Mouse (Mus musculus) intestine, embryonic 15.5 days (tissue): ENCODE data around the gene Tceal9. TPM values are rescaled to one million over a fixed set of nuclear protein-coding genes. Genes with fewer than 3 reads are reported as not detected.
"Not testable (repeated sequence)": the region's sequence is repeated elsewhere in the genome, so short reads cannot be mapped to it uniquely, and the experiment has no call there.

Experiments used
- ATAC-seq: fragments of 200-750 bp; cut with Nextera tagmentation; 2 replicates; pipeline ENCODE4 v1.8.0; 2017; ENCODE audit warnings: moderate TSS enrichment, moderate library complexity
- H3K27ac ChIP-seq: fragments of 300-500 bp; sonication (generic); 2 replicates; pipeline ENCODE4 v1.5.1; 2015; ENCODE audit warnings: mild to moderate bottlenecking, inconsistent platforms
- H3K27me3 ChIP-seq: fragments of 300-500 bp; sonication (generic); replicated peaks from 2 replicates; pipeline ENCODE4 v1.6.1; 2015; ENCODE audit warnings: inconsistent platforms
- H3K36me3 ChIP-seq: fragments of 300-500 bp; sonication (generic); 2 replicates; pipeline ENCODE4 v1.6.1; 2015; ENCODE audit warnings: inconsistent platforms
- H3K4me1 ChIP-seq: fragments of 300-500 bp; sonication (generic); replicated peaks from 2 replicates; pipeline ENCODE4 v1.6.1; 2015; ENCODE audit warnings: inconsistent platforms
- H3K4me2 ChIP-seq: fragments of 300-500 bp; sonication (generic); replicated peaks from 2 replicates; pipeline ENCODE4 v1.6.1; 2015; ENCODE audit warnings: mild to moderate bottlenecking, inconsistent platforms
- H3K4me3 ChIP-seq: fragments of 300-500 bp; sonication (generic); replicated peaks from 2 replicates; pipeline ENCODE4 v1.5.1; 2015; ENCODE audit warnings: inconsistent platforms
- H3K9ac ChIP-seq: fragments of 300-500 bp; sonication (generic); 2 replicates; pipeline ENCODE4 v1.6.1; 2015; ENCODE audit warnings: inconsistent platforms
- H3K9me3 ChIP-seq: fragments of 300-500 bp; sonication (generic); 2 replicates; pipeline ENCODE4 v1.6.1; 2016; ENCODE audit warnings: inconsistent platforms
- WGBS: fragments of 180-500 bp; shearing (Covaris S2); methylation state at CpG from one replicate; pipeline ENCODE4 v1.1.7; 2015; 5-methylcytosine and 5-hydroxymethylcytosine counted together
- polyA plus RNA-seq: library from polyadenylated mRNA; unstranded; fragments of >200 nt; fragmentation: Nextera tagmentation; extraction: Ambion mirVana; gene quantifications from 2 replicates; pipeline ENCODE4 v1.2.1, GENCODE M21; 2015

Tceal9 gene
- polyA plus RNA-seq, result 573 and 647 TPM in 2 replicates

DNA sequence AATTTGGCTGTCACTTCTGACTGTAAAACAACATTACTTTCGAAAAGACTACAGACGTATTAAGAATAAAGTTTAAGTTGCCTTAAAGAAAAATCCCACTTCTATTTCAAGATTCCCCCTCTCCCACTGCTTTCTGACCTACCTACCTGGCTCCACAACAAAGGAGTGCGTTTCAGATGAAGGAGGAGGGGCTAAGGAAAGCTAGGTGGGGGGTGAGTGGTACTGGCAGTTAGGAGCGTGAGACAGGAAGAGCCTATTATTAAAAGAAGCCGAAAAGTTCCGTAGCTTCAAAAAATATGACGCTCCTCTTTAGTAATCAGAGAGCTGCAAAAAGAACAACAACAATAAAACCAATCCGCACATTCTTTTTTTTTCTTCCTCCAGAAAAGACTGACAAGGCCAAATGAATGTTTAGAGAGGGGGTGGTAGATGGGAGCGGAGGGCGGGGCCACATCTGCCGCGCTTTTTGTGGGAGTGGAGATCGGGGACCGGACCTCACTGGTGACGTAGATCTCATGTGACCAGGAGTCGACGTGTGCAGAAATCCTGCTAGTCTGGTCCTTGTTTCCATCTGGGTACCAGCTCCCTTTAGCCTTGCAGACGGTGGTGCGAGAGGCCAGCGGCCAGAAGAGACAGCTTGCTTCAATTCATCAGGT, at the start of gene Tceal9:
TSS of gene Tceal9 (plus strand) at position 506 of the 656 bp plus-strand sequence.
- Histone ChIP-seq H3K4me3 (peak within 1 kb of the TSS; percentile 52), H3K4me2 (peak within 1 kb of the TSS; percentile 43), H3K4me1 (0 out of 2 replicates have a peak, but pooled peaks cover 2% of the 10 kb centered on the region), H3K27me3 (no peaks in the 10 kb centered on the region), H3K9me3 (no peaks in the 10 kb centered on the region), H3K36me3 (no peaks in the 10 kb centered on the region), H3K9ac (peak within 1 kb of the TSS; percentile 54), H3K27ac (peak within 1 kb of the TSS; percentile 76)
- 17% methylated on average over 20 of the region's 20 CpGs for WGBS
- ATAC-seq, result peak; percentile 94

DNA sequence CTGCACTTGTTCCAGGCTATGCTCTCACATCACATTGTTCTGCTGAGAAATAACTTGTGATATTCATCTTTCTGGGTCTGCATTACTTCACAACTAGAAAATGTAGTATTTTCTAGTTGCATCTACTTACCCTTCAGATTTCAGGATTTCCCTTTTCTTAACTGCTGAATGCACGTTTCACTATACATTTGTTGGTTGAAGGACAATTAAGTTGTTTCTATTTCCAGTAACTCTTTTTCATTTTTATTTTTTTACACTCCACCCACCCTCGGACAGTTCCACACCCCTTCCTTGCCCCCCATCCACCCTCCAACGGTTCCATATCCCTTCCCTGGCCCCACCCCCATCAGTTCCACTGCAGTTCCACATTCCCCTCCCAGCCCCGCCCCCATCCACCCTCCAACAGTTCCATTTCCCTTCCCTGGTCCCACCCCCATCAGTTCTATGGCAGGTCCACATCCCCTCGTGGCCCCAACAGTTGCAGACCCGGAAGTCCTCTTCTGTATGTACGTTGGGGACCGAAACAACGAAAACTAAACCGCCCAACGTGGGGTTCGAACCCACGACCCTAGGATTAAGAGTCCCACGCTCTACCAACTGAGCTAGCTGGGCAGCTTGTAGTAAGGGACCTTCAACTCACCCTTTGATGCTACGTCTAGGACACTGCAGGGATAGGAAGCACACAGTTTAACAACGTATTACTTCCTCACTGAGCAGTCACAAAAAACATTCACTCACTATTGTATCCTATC, 49.5 kb upstream of the Tceal9 start:
- Histone ChIP-seq H3K4me3 (no peak overlapping the region), H3K27me3 (no peaks in the 10 kb centered on the region), H3K36me3 (no peaks in the 10 kb centered on the region), H3K4me1 (no peaks in the 10 kb centered on the region), H3K9ac (no peak overlapping the region), H3K27ac (no peak overlapping the region), H3K9me3 (no peaks in the 10 kb centered on the region), H3K4me2 (no peak overlapping the region)
- WGBS, result 83% methylated on average over 16 of the region's 16 CpGs
- ATAC-seq, result no peak

DNA sequence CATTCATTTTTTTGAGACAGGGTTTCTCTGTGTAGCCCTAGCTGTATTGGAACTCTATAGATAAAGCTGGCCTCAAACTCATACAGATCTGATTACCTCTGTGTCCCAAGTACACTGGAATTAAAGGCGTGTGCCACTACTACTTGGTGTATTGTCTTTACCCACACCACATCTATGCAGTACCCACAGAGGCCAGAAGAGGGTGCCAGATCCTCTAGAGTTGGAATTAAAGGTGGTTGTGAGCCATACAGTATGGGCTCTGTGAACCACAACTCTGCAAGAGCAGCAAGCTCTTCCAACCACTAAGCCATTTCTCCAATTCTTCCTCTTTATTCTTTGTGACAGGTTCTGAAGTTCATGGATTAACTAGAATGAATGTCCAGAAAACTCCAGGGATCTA, 48.0 kb upstream of the Tceal9 start:
- no peak for ATAC-seq
- H3K27ac ChIP-seq, result no peak overlapping the region
- no peaks in the 10 kb centered on the region for H3K27me3 ChIP-seq
- H3K9me3 ChIP-seq, result no peaks in the 10 kb centered on the region
- no peak overlapping the region for H3K4me3 ChIP-seq
- no peaks in the 10 kb centered on the region for H3K4me1 ChIP-seq
- no peaks in the 10 kb centered on the region for H3K36me3 ChIP-seq
- no peak overlapping the region for H3K9ac ChIP-seq
- WGBS, result 53% methylated on average over 1 of the region's 1 CpGs
- H3K4me2 ChIP-seq, result no peak overlapping the region

DNA sequence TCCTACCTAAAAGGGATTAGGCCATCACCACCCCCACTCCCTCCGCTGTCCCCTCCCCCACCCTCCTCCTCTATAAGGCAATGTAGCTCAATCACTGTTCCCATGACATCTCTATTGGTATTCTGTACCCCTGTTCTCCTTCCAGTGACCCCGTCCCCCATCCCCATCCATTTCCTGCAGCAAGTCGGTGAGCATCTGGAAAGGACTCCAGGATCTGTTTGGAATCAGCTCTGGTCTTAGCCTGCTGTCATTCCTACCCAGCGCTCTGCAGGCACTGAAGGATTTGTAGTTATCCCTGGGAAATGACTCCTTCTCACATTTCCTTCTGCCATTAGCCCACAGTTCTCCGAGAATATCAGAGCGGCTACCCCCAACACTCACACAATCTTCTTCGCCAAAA, 41.6 kb upstream of the Tceal9 start:
- Histone ChIP-seq H3K4me1 (no peaks in the 10 kb centered on the region), H3K36me3 (no peaks in the 10 kb centered on the region), H3K27me3 (no peaks in the 10 kb centered on the region), H3K4me2 (peak overlapping the region; percentile 60), H3K27ac (no peak overlapping the region), H3K9me3 (no peaks in the 10 kb centered on the region), H3K9ac (no peak overlapping the region), H3K4me3 (peak overlapping the region; percentile 34)
- peak; percentile 65 for ATAC-seq
- 27% methylated on average over 7 of the region's 7 CpGs for WGBS

DNA sequence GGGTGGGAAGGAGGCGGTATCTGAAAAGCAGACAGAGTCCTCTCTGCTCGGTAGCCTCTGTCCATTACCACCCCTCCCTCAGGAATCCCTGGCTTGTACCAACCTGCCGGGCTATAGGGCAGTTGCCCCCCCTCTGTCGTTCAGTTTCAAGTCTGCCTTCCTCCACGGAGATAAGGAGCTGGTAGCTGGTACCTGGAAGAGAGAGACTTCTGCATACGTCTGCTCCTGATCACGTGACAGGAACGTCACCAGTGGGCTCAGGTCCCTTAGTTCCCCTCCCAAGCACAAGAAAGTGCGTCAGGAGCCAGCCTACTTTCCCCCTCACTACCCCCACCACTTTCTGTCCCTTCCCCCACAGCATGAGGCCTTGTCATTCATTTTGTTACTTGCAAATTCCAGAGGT, 41.2 kb upstream of the Tceal9 start, which contains the start of gene Tceal5:
TSS of gene Tceal5 (minus strand) at position 213 of the 403 bp plus-strand sequence.
- H3K4me1 ChIP-seq, result no peaks in the 10 kb centered on the region
- H3K9ac ChIP-seq, result no peak within 1 kb of the TSS
- ATAC-seq, result peak; percentile 75
- no peaks in the 10 kb centered on the region for H3K9me3 ChIP-seq
- no peaks in the 10 kb centered on the region for H3K27me3 ChIP-seq
- WGBS, result 26% methylated on average over 9 of the region's 9 CpGs
- no peak within 1 kb of the TSS for H3K27ac ChIP-seq
- H3K36me3 ChIP-seq, result no peaks in the 10 kb centered on the region
- H3K4me2 ChIP-seq, result peak within 1 kb of the TSS; percentile 60
- peak within 1 kb of the TSS; percentile 34 for H3K4me3 ChIP-seq

- Histone ChIP-seq H3K27me3 (no peaks in the 10 kb centered on the region), H3K9me3 (no peaks in the 10 kb centered on the region), H3K36me3 (no peaks in the 10 kb centered on the region), H3K4me3 (no peak overlapping the region), H3K4me1 (no peaks in the 10 kb centered on the region), H3K9ac (no peak overlapping the region), H3K4me2 (no peak overlapping the region), H3K27ac (no peak overlapping the region)
- WGBS, result 69% methylated on average over 6 of the region's 6 CpGs
- ATAC-seq, result 0 out of 2 replicates have a peak, but pooled peaks have one; percentile 60
Observed at GRCm38 (mm10) chrX:136204406-136204805, 40.5 kb upstream of the Tceal9 start.

DNA sequence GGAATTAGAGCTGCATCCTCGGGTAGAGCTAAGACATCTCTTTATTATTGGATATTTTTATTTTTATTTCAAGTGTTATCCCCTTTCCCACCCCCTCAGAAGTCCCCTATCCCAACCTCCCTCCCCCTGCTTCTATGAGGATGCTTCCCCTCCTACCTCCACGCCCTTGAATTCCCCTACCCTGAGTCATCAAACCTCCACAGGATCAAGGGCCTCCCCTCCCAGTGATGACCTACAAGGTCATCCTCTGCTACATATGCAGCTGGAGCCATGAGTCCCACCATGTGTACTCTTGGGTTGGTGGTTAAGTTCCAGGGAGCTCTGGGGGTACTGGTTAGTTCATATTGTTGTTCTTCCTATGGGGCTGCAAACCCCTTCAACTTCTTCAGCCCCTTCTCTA, 31.5 kb upstream of the Tceal9 start:
- no peak overlapping the region for H3K27ac ChIP-seq
- no peaks in the 10 kb centered on the region for H3K4me1 ChIP-seq
- H3K4me3 ChIP-seq, result no peak overlapping the region
- no peak for ATAC-seq
- H3K27me3 ChIP-seq, result no peaks in the 10 kb centered on the region
- no peak overlapping the region for H3K9ac ChIP-seq
- WGBS, result 65% methylated on average over 2 of the region's 2 CpGs
- H3K36me3 ChIP-seq, result no peaks in the 10 kb centered on the region
- no peak overlapping the region for H3K4me2 ChIP-seq
- H3K9me3 ChIP-seq, result no peaks in the 10 kb centered on the region

- not testable (repeated sequence) for H3K36me3 ChIP-seq, H3K27me3 ChIP-seq, H3K9ac ChIP-seq, H3K9me3 ChIP-seq, H3K4me1 ChIP-seq, H3K27ac ChIP-seq
- Histone ChIP-seq H3K4me3 (peak within 1 kb of the TSS; percentile 36), H3K4me2 (peak within 1 kb of the TSS; percentile 49)
- ATAC-seq, result peak; percentile 93
- WGBS, result 48% methylated on average over 8 of the region's 67 CpGs
Observed at GRCm38 (mm10) chrX:136214729-136215677, 29.9 kb upstream of the Tceal9 start, which contains the start of the genes Tceal7 and Bex1. TSS of gene Tceal7 (plus strand) at chrX:136214779. TSS of gene Bex1 (minus strand) at chrX:136215513.

DNA sequence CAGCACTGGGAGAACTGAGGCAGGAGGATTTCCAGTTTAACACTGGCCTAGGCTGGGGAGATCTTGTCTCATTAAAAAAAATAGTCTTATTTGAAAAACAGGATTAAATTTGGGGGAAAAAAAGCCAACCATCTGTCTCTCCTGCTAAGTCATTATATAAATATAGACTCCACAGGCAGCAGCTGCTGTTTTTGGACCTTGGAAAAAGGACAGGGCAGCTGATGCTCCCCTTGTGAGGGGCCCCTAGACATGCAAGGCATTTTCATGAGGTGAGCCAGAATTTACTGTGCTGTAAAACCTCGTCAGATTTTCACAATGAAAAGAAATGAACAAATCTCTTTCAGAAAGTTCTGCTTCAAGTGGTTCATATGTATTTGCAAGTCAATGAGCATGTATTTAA, 28.6 kb upstream of the Tceal9 start:
- no peak overlapping the region for H3K27ac ChIP-seq
- H3K4me1 ChIP-seq, result no peaks in the 10 kb centered on the region
- no peak overlapping the region for H3K4me2 ChIP-seq
- no peak overlapping the region for H3K9ac ChIP-seq
- no peak for ATAC-seq
- H3K36me3 ChIP-seq, result no peaks in the 10 kb centered on the region
- no peaks in the 10 kb centered on the region for H3K27me3 ChIP-seq
- no peaks in the 10 kb centered on the region for H3K9me3 ChIP-seq
- 38% methylated on average over 1 of the region's 1 CpGs for WGBS
- no peak overlapping the region for H3K4me3 ChIP-seq

GRCm38 (mm10) chrX:136223714-136224113, 21.2 kb upstream of the Tceal9 start:
- no peaks in the 10 kb centered on the region; the same call in 1 of the 2 replicates for H3K27me3 ChIP-seq
- H3K4me1 ChIP-seq, result no peaks in the 10 kb centered on the region

GRCm38 (mm10) chrX:136227768-136228167, 17.1 kb upstream of the Tceal9 start:
- Histone ChIP-seq H3K4me1 (no peaks in the 10 kb centered on the region), H3K9ac (no peak overlapping the region), H3K27ac (no peak overlapping the region), H3K27me3 (no peaks in the 10 kb centered on the region; the same call in 1 of the 2 replicates), H3K9me3 (no peaks in the 10 kb centered on the region), H3K4me2 (no peak overlapping the region), H3K36me3 (no peaks in the 10 kb centered on the region), H3K4me3 (no peak overlapping the region)
- ATAC-seq, result 0 out of 2 replicates have a peak, but pooled peaks have one; percentile 31
- 49% methylated on average over 5 of the region's 5 CpGs for WGBS

More at GRCm38 (mm10) chrX:136223714-136224113, 21.2 kb upstream of the Tceal9 start:
- H3K36me3 ChIP-seq, result no peaks in the 10 kb centered on the region
- no peak overlapping the region for H3K9ac ChIP-seq
- no peak overlapping the region for H3K27ac ChIP-seq
- H3K4me2 ChIP-seq, result no peak overlapping the region
- WGBS, result 71% methylated on average over 6 of the region's 6 CpGs
- ATAC-seq, result no peak
- H3K4me3 ChIP-seq, result no peak overlapping the region
- no peaks in the 10 kb centered on the region for H3K9me3 ChIP-seq

DNA sequence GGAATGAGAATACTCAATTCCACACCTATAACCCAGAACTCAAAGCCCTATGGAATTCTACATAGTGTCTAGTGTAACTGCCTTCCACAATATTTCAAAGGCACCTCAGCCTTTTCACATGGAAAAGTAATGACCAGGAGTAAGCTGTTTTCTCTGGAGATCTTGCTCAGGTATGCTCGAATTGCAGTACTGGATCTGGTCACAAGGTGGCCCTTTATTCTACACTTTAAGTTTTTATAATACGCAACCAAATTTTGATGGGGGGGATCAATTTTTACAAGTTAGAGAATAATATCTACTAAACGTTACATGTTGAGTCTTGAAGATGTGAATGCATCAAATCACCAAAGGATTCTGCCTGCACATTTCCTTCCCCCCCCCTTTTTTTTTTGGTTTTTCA, 6.8 kb upstream of the Tceal9 start:
- Histone ChIP-seq H3K27ac (no peak overlapping the region), H3K4me1 (no peaks in the 10 kb centered on the region), H3K9me3 (no peaks in the 10 kb centered on the region), H3K4me2 (no peak overlapping the region), H3K9ac (no peak overlapping the region), H3K4me3 (no peak overlapping the region), H3K36me3 (no peaks in the 10 kb centered on the region), H3K27me3 (no peaks in the 10 kb centered on the region)
- WGBS, result 62% methylated on average over 3 of the region's 3 CpGs
- no peak for ATAC-seq
